Comparison of ENCODE assay signal across 17 mouse cellular contexts in the genomic region with DNA sequence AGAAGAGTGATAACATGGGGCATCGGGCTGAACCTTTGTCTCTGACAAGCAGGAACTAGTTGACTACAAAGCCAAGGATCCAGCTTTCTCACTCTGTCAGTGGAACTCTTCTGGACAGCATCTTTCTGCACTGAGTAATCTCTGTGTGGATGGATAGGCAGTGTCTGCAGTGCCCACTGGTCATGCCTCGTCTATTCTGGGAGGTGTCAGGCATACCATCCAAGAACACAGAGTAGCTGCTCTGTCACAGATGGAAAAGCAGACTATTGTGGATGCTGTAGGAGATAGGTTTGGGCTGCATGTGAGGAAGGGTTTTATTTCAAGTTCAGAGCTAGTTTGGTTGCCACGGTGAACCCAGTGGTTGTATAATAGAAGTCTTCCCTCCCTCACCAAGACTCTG.
A peak's percentile ranks its signal among the peaks of the same experiment; 100 is the strongest.
DNase-seq lines count a peak whose midpoint lies in the region; ATAC-seq and TF ChIP-seq lines count a peak whose summit lies in the region.
"Had no signal": no experiment of that assay in that cellular context is flagged by ENCODE, and none has a peak within 500 bp of the region (broad histone marks: within the 10 kb centered on the region; RNA-seq: fewer than 3 reads in every experiment).

No protein-coding gene starts in this region.

- DNase-seq in frontal cortex, postnatal 25 days (ENCODE audit: low spot score in 2 of 2) = no peak
- peak; percentile 20 for DNase-seq in heart, postnatal 0 days (ENCODE audit: low spot score)
- DNase-seq in heart, adult 18-20 months = no peak
- DNase-seq in left cerebral cortex, adult 18-20 months (ENCODE audit: low spot score in 2 of 2) = peak; percentile 58 to 74
- DNase-seq in left cerebral cortex, postnatal 4 days = no peak
- no peak for DNase-seq in urinary bladder, postnatal 10 days (ENCODE audit: low spot score)
- no peak for DNase-seq in thymus, postnatal 10 days (ENCODE audit: low spot score in 2 of 2)
- DNase-seq: adrenal gland, adult 2 months; cerebellum, adult 9-11 months; liver, postnatal 0 days; lung, postnatal 36 days; thymus, postnatal 14 days had no signal

- no peak overlapping the region for H3K27ac ChIP-seq in heart, postnatal 0 days (ENCODE audit: low read depth)
- H3K27ac ChIP-seq: intestine, embryonic 15.5 days had no signal

- H3K9me3 ChIP-seq in heart, postnatal 0 days (replicated peaks; ENCODE audit: control insufficient read depth, low read length) = no peaks in the 10 kb centered on the region; the same call in 1 of the 2 replicates
- H3K9me3 ChIP-seq: intestine, embryonic 15.5 days had no signal

- no peak for TF ChIP-seq CTCF in heart, postnatal 0 days (IDR thresholded peaks at IDR 0.05; ENCODE audit: low read depth)

- H3K4me1 ChIP-seq in heart, postnatal 0 days (ENCODE audit: control insufficient read depth, insufficient read depth) = 0 out of 2 replicates have a peak, but pooled peaks cover 12% of the 10 kb centered on the region

- no peak overlapping the region for H3K9ac ChIP-seq in heart, postnatal 0 days (replicated peaks; ENCODE audit: low read depth, low read length)
- H3K9ac ChIP-seq: intestine, embryonic 15.5 days; liver, postnatal 0 days had no signal

- no peaks in the 10 kb centered on the region for H3K36me3 ChIP-seq in heart, postnatal 0 days (replicated peaks; ENCODE audit: control insufficient read depth, insufficient read depth, low read length)
- H3K36me3 ChIP-seq: intestine, embryonic 15.5 days had no signal

- 40% methylated on average over 3 of the region's 3 CpGs for WGBS in heart, postnatal 0 days

- no peaks in the 10 kb centered on the region for H3K27me3 ChIP-seq in heart, postnatal 0 days (ENCODE audit: control insufficient read depth, insufficient read depth, low read length)
- H3K27me3 ChIP-seq: intestine, embryonic 15.5 days had no signal

- ATAC-seq in frontal cortex, adult (ENCODE audit: low TSS enrichment) = peak; percentile 72
- ATAC-seq in heart, postnatal 0 days (ENCODE audit: insufficient read depth, low read depth) = no peak
- ATAC-seq: intestine, embryonic 15.5 days; liver, postnatal 0 days had no signal

- H3K4me3 ChIP-seq in heart, postnatal 0 days (ENCODE audit: low read depth, low read length) = no peak overlapping the region
- H3K4me3 ChIP-seq: erythroblast, embryonic 14.5 days; intestine, embryonic 15.5 days; myocyte had no signal

- H3K4me2 ChIP-seq in heart, postnatal 0 days (ENCODE audit: low read depth, low read length) = no peak overlapping the region
- H3K4me2 ChIP-seq: intestine, embryonic 15.5 days; midbrain, embryonic 11.5 days had no signal

- TF ChIP-seq EP300 in heart, postnatal 0 days (IDR thresholded peaks at IDR 0.05; ENCODE audit: low read depth) = no peak

- intact Hi-C loops in left cerebral cortex, postnatal 4 days (cut with DNase I) = no loop called here

Comparison
In these comparisons a context has a peak if more than half of its experiments do, and no peak if none do; other contexts are left out.
1. DNase-seq: peak in heart, postnatal 0 days (single experiment) and left cerebral cortex, adult 18-20 months (2 of 2); none in frontal cortex, postnatal 25 days (0 of 2), heart, adult 18-20 months (0 of 2), left cerebral cortex, postnatal 4 days (single experiment), urinary bladder, postnatal 10 days (single experiment) and thymus, postnatal 10 days (0 of 2).